Mouse (Mus musculus): ENCODE measurements around the gene Gas7.

DNA sequence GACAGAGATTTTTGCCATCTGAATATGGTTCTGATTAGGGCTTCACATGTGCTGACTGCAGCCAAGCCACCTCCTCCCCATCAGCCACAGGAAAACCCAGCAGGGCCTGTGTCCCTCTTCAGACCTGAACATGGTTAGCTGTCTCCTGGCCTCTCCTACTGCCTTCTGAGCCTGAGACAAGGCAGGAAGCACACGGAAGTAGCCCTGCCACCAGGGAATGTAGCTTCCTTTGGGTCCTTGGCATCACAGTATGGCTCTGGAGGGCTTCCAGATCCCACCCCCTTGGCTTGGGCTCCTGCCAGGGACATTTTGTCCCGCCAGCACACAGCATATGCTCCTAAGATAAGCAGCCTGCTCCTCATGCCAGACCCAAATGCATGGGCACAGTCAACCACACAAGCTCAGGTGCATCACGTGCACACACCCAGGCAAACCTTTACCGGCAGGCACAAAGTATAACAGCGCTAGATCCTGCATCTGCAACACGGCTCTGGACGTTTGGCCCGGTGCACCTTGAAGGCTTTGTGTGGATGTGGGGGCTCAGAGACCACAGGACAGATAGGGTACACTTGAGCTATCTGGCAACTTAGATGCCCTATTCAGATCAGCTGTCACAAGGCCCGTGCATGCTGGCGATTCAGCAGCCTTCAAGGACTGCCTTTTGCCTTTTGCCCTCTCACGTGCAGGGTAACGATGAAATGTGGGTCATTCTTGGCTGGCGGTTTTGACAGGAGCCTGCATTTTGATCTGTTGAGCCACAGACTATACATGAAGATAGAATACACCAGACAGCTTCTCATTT is 212.5 kb downstream of the Gas7 start:
- peak; percentile 56 for TF ChIP-seq POLR2A (IDR thresholded peaks at IDR 0.05; ENCODE audit: extremely low read depth, insufficient read depth, low read length)
- TF ChIP-seq CTCF (IDR thresholded peaks at IDR 0.05; ENCODE audit: extremely low read depth, insufficient read depth, low read length): no peak
